Comparison of ENCODE assay signal across 23 mouse cellular contexts in genomic region chr1:152990067-152990466, GRCm38 (mm10).
"Had no signal": no experiment of that assay in that cellular context is flagged by ENCODE, and none has a peak within 500 bp of the region (broad histone marks: within the 10 kb centered on the region; RNA-seq: fewer than 3 reads in every experiment).

No protein-coding gene starts in this region.

- H3K9ac ChIP-seq: kidney, embryonic 15.5 days; limb, embryonic 12.5 days; limb, embryonic 15.5 days; liver, embryonic 14.5 days; liver, postnatal 0 days; lung, embryonic 14.5 days; midbrain, embryonic 12.5 days; neural tube, embryonic 13.5 days; stomach, embryonic 15.5 days had no signal

- H3K36me3 ChIP-seq: kidney, embryonic 15.5 days; limb, embryonic 12.5 days; limb, embryonic 15.5 days; midbrain, embryonic 12.5 days; neural tube, embryonic 13.5 days; stomach, embryonic 15.5 days had no signal

- H3K4me3 ChIP-seq: kidney, embryonic 15.5 days; limb, embryonic 12.5 days; limb, embryonic 15.5 days; midbrain, embryonic 12.5 days; myocyte; neural tube, embryonic 13.5 days; stomach, embryonic 15.5 days had no signal

- H3K27me3 ChIP-seq: kidney, embryonic 15.5 days; limb, embryonic 12.5 days; limb, embryonic 15.5 days; midbrain, embryonic 12.5 days; neural tube, embryonic 13.5 days; stomach, embryonic 15.5 days had no signal

- H3K27ac ChIP-seq: kidney, embryonic 15.5 days; limb, embryonic 12.5 days; limb, embryonic 15.5 days; liver, embryonic 14.5 days; midbrain, embryonic 12.5 days; neural tube, embryonic 13.5 days; stomach, embryonic 15.5 days had no signal

- H3K4me2 ChIP-seq: kidney, embryonic 15.5 days; limb, embryonic 12.5 days; limb, embryonic 15.5 days; liver, embryonic 11.5 days; lung, embryonic 14.5 days; midbrain, embryonic 12.5 days; neural tube, embryonic 13.5 days; stomach, embryonic 15.5 days had no signal

- H3K4me1 ChIP-seq: kidney, embryonic 15.5 days; limb, embryonic 12.5 days; limb, embryonic 15.5 days; midbrain, embryonic 12.5 days; stomach, embryonic 15.5 days had no signal

- ATAC-seq: intestine, postnatal 0 days; liver, postnatal 0 days; midbrain, embryonic 16.5 days had no signal

- DNase-seq: kidney, adult 2 months; kidney, postnatal 10 days; kidney, postnatal 36 days; left cerebral cortex, postnatal 4 days; liver, postnatal 0 days; lung, embryonic 14.5 days; lung, postnatal 10 days; lung, postnatal 36 days; right cerebral cortex, postnatal 25 days; spleen, adult 18-20 months; thymus, adult 18-20 months; thymus, postnatal 36 days had no signal

- H3K9me3 ChIP-seq: kidney, embryonic 15.5 days; limb, embryonic 12.5 days; limb, embryonic 15.5 days; midbrain, embryonic 12.5 days; neural tube, embryonic 13.5 days; stomach, embryonic 15.5 days had no signal
